Mouse (Mus musculus) embryonic facial prominence, embryonic 14.5 days (tissue): Measurements from ENCODE around the gene Aak1. TPM values are rescaled to one million over a fixed set of nuclear protein-coding genes. Genes with fewer than 3 reads are reported as not detected.
A peak's percentile ranks its signal among the peaks of the same experiment; 100 is the strongest.

Source experiments
- ATAC-seq: fragments of 200-750 bp; cut with Nextera tagmentation; 2 replicates; pipeline ENCODE4 v1.8.0; 2017; ENCODE audit warnings: low read depth, moderate number of reproducible peaks, moderate TSS enrichment
- DNase-seq: peaks from one replicate; pipeline ENCODE4 v3.0.0-alpha.2; 2015; ENCODE audit warnings: low spot score
- H3K27ac ChIP-seq: fragments of 300-500 bp; sonication (generic); replicated peaks from 2 replicates; pipeline ENCODE4 v1.5.1; 2014; ENCODE audit warnings: low read depth, mild to moderate bottlenecking, low read length, moderate library complexity
- H3K27me3 ChIP-seq: fragments of 300-500 bp; sonication (generic); replicated peaks from 2 replicates; pipeline ENCODE4 v1.6.1; 2014; ENCODE audit warnings: low read length; ENCODE audit not compliant: control insufficient read depth, insufficient read depth
- H3K36me3 ChIP-seq: fragments of 300-500 bp; sonication (generic); 2 replicates; pipeline ENCODE4 v1.6.1; 2014; ENCODE audit warnings: low read length, mixed read lengths; ENCODE audit not compliant: control insufficient read depth, insufficient read depth
- H3K4me1 ChIP-seq: fragments of 300-500 bp; sonication (generic); 2 replicates; pipeline ENCODE4 v1.6.1; 2014; ENCODE audit warnings: antibody characterized with exemption, low read length; ENCODE audit not compliant: control insufficient read depth, insufficient read depth
- H3K4me2 ChIP-seq: fragments of 300-500 bp; sonication (generic); 2 replicates; pipeline ENCODE4 v1.6.1; 2014; ENCODE audit warnings: low read depth, mild to moderate bottlenecking, low read length, moderate library complexity, mixed read lengths
- H3K4me3 ChIP-seq: fragments of 300-500 bp; sonication (generic); 2 replicates; pipeline ENCODE4 v1.5.1; 2014; ENCODE audit warnings: low read depth, mild to moderate bottlenecking, low read length
- H3K9ac ChIP-seq: fragments of 300-500 bp; sonication (generic); 2 replicates; pipeline ENCODE4 v1.6.1; 2014; ENCODE audit warnings: low read depth, mild to moderate bottlenecking, low read length, moderate library complexity, mixed read lengths
- H3K9me3 ChIP-seq: fragments of 300-500 bp; sonication (generic); 2 replicates; pipeline ENCODE4 v1.6.1; 2016; ENCODE audit warnings: low read length; ENCODE audit not compliant: control insufficient read depth
- WGBS: fragments of 180-500 bp; shearing (Covaris S2); extraction: QIAGEN DNeasy Blood & Tissue Kit; methylation state at CpG from one replicate; pipeline ENCODE4 v1.1.7; 2014; 5-methylcytosine and 5-hydroxymethylcytosine counted together
- polyA plus RNA-seq: library from polyadenylated mRNA; unstranded; fragments of >200 nt; fragmentation: Nextera tagmentation; extraction: Ambion mirVana; gene quantifications from 2 replicates; pipeline ENCODE4 v1.2.1, GENCODE M21; 2014

The Aak1 gene
- polyA plus RNA-seq, 1 experiment from 2014 or later, result 22.4 TPM

DNA sequence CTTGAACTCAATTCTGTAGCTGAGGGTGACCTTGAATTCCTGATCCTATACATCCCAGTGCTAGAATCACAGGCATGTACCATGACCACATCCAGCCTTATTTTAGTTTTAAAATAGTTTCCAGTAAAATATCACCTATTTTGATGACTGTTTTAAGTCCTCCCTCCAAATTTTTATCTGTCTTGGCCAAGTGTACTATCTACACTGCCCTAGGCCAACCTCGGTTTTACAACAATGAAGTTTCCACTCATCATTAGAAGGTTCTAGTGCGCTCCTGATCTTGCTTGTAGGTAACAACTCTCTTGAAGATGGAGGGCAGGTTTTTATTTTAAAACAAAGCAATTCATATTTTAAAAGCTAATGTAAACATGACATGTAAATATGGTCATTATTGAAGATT, 57.9 kb downstream of the Aak1 start:
- Histone ChIP-seq H3K27me3 (no peaks in the 10 kb centered on the region), H3K9me3 (no peaks in the 10 kb centered on the region)

GRCm38 (mm10) chr6:86908561-86909150, 59.3 kb downstream of the Aak1 start:
- Histone ChIP-seq H3K9me3 (no peaks in the 10 kb centered on the region), H3K4me3 (no peak overlapping the region), H3K9ac (no peak overlapping the region), H3K4me2 (no peak overlapping the region), H3K4me1 (0 out of 2 replicates have a peak, but pooled peaks cover 4% of the 10 kb centered on the region), H3K27ac (no peak overlapping the region), H3K36me3 (no peaks in the 10 kb centered on the region), H3K27me3 (no peaks in the 10 kb centered on the region)
- DNase-seq (no peak), ATAC-seq (no peak)
- WGBS, result 67% methylated on average over 5 of the region's 5 CpGs

More for the DNA sequence above, 57.9 kb downstream of the Aak1 start:
- H3K4me1 ChIP-seq, result 0 out of 2 replicates have a peak, but pooled peaks cover 4% of the 10 kb centered on the region
- no peak overlapping the region for H3K9ac ChIP-seq
- no peak overlapping the region for H3K4me3 ChIP-seq
- ATAC-seq (no peak), DNase-seq (no peak)
- no peak overlapping the region for H3K4me2 ChIP-seq
- WGBS, result 96% methylated on average over 2 of the region's 2 CpGs
- no peak overlapping the region for H3K27ac ChIP-seq
- H3K36me3 ChIP-seq, result no peaks in the 10 kb centered on the region

DNA sequence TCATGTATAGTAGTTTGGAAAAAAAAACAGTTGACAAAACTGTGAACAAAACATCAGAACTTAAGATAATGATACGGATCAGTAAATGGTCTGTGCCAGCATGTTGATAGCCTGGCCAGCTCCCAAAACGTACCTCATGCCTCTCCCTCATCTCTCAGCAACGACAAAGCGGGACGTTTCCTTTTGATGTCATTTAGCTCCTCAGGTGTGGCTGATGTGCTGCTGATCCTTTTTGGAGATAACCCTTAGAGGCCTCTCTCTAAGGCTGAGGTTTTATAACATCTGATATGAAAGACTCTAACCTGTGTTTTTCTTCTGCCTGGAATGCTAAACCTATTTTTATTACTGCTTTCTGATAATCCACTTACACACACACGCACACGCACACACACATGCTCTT, 60.6 kb downstream of the Aak1 start:
- Histone ChIP-seq H3K27me3 (no peaks in the 10 kb centered on the region), H3K4me2 (no peak overlapping the region), H3K9me3 (no peaks in the 10 kb centered on the region), H3K9ac (no peak overlapping the region), H3K4me1 (0 out of 2 replicates have a peak, but pooled peaks cover 4% of the 10 kb centered on the region), H3K27ac (no peak overlapping the region), H3K36me3 (no peaks in the 10 kb centered on the region), H3K4me3 (no peak overlapping the region)
- WGBS, result 82% methylated on average over 7 of the region's 7 CpGs
- ATAC-seq (no peak), DNase-seq (no peak)

GRCm38 (mm10) chr6:86916157-86916820, 67.0 kb downstream of the Aak1 start:
- H3K9me3 ChIP-seq, result no peaks in the 10 kb centered on the region
- no peak overlapping the region for H3K4me3 ChIP-seq
- H3K9ac ChIP-seq, result peak overlapping the region; percentile 7; the same call in 1 of the 2 replicates
- no peaks in the 10 kb centered on the region for H3K27me3 ChIP-seq
- 62% methylated on average over 5 of the region's 5 CpGs for WGBS
- H3K4me2 ChIP-seq, result no peak overlapping the region
- ATAC-seq (no peak), DNase-seq (no peak)
- H3K4me1 ChIP-seq, result 0 out of 2 replicates have a peak, but pooled peaks cover 4% of the 10 kb centered on the region
- H3K36me3 ChIP-seq, result no peaks in the 10 kb centered on the region
- no peak overlapping the region for H3K27ac ChIP-seq

- H3K4me3 ChIP-seq, result no peak overlapping the region
- ATAC-seq (no peak), DNase-seq (no peak)
- no peak overlapping the region for H3K9ac ChIP-seq
- no peak overlapping the region for H3K27ac ChIP-seq
- H3K36me3 ChIP-seq, result no peaks in the 10 kb centered on the region
- 63% methylated on average over 4 of the region's 4 CpGs for WGBS
- H3K4me2 ChIP-seq, result no peak overlapping the region
- no peaks in the 10 kb centered on the region for H3K9me3 ChIP-seq
- H3K4me1 ChIP-seq, result 0 out of 2 replicates have a peak, but pooled peaks cover 4% of the 10 kb centered on the region
- no peaks in the 10 kb centered on the region for H3K27me3 ChIP-seq
These were observed 67.9 kb downstream of the Aak1 start for GRCm38 (mm10) chr6:86917231-86917630.

DNA sequence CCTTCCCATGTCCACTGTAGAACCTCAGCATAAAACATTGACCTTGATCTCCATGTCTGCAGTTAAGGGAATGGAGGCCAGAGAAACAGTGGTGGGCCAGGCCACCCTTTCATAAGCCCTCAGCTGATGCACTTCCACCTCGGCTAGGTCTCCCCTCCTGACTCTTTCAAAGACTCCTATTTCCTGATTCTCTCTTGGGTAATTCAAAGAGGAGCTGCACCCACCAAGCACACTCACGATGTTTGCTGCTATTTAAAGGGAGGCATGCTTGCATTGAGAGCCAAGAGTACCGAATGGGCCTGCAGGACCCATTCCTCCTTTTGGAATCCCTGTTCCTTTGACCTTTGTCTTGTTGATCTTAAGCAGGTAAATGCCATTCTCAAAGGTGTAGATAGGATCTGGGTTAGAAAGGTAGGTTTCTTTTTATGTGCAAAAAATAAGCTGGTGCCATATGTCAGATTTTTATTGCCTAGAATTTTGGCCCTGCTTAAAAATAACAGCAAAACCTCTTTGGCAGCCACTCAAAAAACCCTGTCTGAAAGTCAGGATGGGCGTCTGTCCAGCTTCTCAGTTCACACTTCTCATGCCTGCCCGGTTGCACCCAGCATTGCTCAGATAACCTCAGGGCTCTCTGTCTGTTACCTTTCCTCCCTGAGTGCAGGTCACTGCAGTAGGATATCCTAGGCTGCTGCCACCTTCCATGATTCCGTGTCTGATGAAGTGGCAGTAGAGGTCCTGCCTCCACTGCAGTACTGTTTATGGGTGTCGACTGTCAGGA, 68.9 kb downstream of the Aak1 start:
- ATAC-seq (no peak), DNase-seq (no peak)
- H3K9me3 ChIP-seq, result no peaks in the 10 kb centered on the region
- WGBS, result 67% methylated on average over 7 of the region's 7 CpGs
- H3K4me3 ChIP-seq, result no peak overlapping the region
- H3K4me1 ChIP-seq, result 0 out of 2 replicates have a peak, but pooled peaks cover 4% of the 10 kb centered on the region
- H3K9ac ChIP-seq, result no peak overlapping the region
- no peak overlapping the region for H3K27ac ChIP-seq
- no peaks in the 10 kb centered on the region for H3K36me3 ChIP-seq
- no peaks in the 10 kb centered on the region for H3K27me3 ChIP-seq
- no peak overlapping the region for H3K4me2 ChIP-seq

GRCm38 (mm10) chr6:86921880-86922279, 72.6 kb downstream of the Aak1 start:
- Histone ChIP-seq H3K36me3 (peaks cover 15% of the 10 kb centered on the region), H3K4me2 (no peak overlapping the region), H3K9ac (no peak overlapping the region), H3K4me1 (no peaks in the 10 kb centered on the region), H3K4me3 (no peak overlapping the region), H3K9me3 (no peaks in the 10 kb centered on the region), H3K27me3 (no peaks in the 10 kb centered on the region), H3K27ac (no peak overlapping the region)
- 23% methylated on average over 4 of the region's 4 CpGs for WGBS
- DNase-seq (peak; percentile 53), ATAC-seq (peak; percentile 87)

GRCm38 (mm10) chr6:86924746-86925145, 75.4 kb downstream of the Aak1 start:
- DNase-seq (no peak), ATAC-seq (no peak)
- Histone ChIP-seq H3K4me3 (no peak overlapping the region), H3K27me3 (no peaks in the 10 kb centered on the region), H3K9me3 (no peaks in the 10 kb centered on the region), H3K27ac (no peak overlapping the region), H3K4me1 (no peaks in the 10 kb centered on the region), H3K9ac (no peak overlapping the region), H3K36me3 (peaks cover 25% of the 10 kb centered on the region), H3K4me2 (no peak overlapping the region)
- 93% methylated on average over 4 of the region's 4 CpGs for WGBS
